Mouse (Mus musculus) embryonic facial prominence, embryonic 14.5 days (tissue): ENCODE results near the gene Gli2. TPM values are rescaled to one million over a fixed set of nuclear protein-coding genes. Genes with fewer than 3 reads are reported as not detected.
A peak's percentile ranks its signal among the peaks of the same experiment; 100 is the strongest.

Experiments
- ATAC-seq: fragments of 200-750 bp; cut with Nextera tagmentation; 2 replicates; pipeline ENCODE4 v1.8.0; 2017; ENCODE audit warnings: low read depth, moderate number of reproducible peaks, moderate TSS enrichment
- DNase-seq: peaks from one replicate; pipeline ENCODE4 v3.0.0-alpha.2; 2015; ENCODE audit warnings: low spot score
- H3K27ac ChIP-seq: fragments of 300-500 bp; sonication (generic); replicated peaks from 2 replicates; pipeline ENCODE4 v1.5.1; 2014; ENCODE audit warnings: low read depth, mild to moderate bottlenecking, low read length, moderate library complexity
- H3K27me3 ChIP-seq: fragments of 300-500 bp; sonication (generic); replicated peaks from 2 replicates; pipeline ENCODE4 v1.6.1; 2014; ENCODE audit warnings: low read length; ENCODE audit not compliant: control insufficient read depth, insufficient read depth
- H3K36me3 ChIP-seq: fragments of 300-500 bp; sonication (generic); 2 replicates; pipeline ENCODE4 v1.6.1; 2014; ENCODE audit warnings: low read length, mixed read lengths; ENCODE audit not compliant: control insufficient read depth, insufficient read depth
- H3K4me1 ChIP-seq: fragments of 300-500 bp; sonication (generic); 2 replicates; pipeline ENCODE4 v1.6.1; 2014; ENCODE audit warnings: antibody characterized with exemption, low read length; ENCODE audit not compliant: control insufficient read depth, insufficient read depth
- H3K4me2 ChIP-seq: fragments of 300-500 bp; sonication (generic); 2 replicates; pipeline ENCODE4 v1.6.1; 2014; ENCODE audit warnings: low read depth, mild to moderate bottlenecking, low read length, moderate library complexity, mixed read lengths
- H3K4me3 ChIP-seq: fragments of 300-500 bp; sonication (generic); 2 replicates; pipeline ENCODE4 v1.5.1; 2014; ENCODE audit warnings: low read depth, mild to moderate bottlenecking, low read length
- H3K9ac ChIP-seq: fragments of 300-500 bp; sonication (generic); 2 replicates; pipeline ENCODE4 v1.6.1; 2014; ENCODE audit warnings: low read depth, mild to moderate bottlenecking, low read length, moderate library complexity, mixed read lengths
- H3K9me3 ChIP-seq: fragments of 300-500 bp; sonication (generic); 2 replicates; pipeline ENCODE4 v1.6.1; 2016; ENCODE audit warnings: low read length; ENCODE audit not compliant: control insufficient read depth
- WGBS: fragments of 180-500 bp; shearing (Covaris S2); extraction: QIAGEN DNeasy Blood & Tissue Kit; methylation state at CpG from one replicate; pipeline ENCODE4 v1.1.7; 2014; 5-methylcytosine and 5-hydroxymethylcytosine counted together
- polyA plus RNA-seq: library from polyadenylated mRNA; unstranded; fragments of >200 nt; fragmentation: Nextera tagmentation; extraction: Ambion mirVana; gene quantifications from 2 replicates; pipeline ENCODE4 v1.2.1, GENCODE M21; 2014

Gene Gli2
- polyA plus RNA-seq, 1 experiment from 2014 or later: 15.1 TPM

- Histone ChIP-seq H3K27me3 (no peaks in the 10 kb centered on the region), H3K9ac (no peak overlapping the region), H3K4me1 (peaks cover 57% of the 10 kb centered on the region), H3K27ac (no peak overlapping the region), H3K4me3 (no peak overlapping the region), H3K4me2 (no peak overlapping the region), H3K9me3 (no peaks in the 10 kb centered on the region), H3K36me3 (no peaks in the 10 kb centered on the region)
- 39% methylated on average over 9 of the region's 9 CpGs for WGBS
- no peak for ATAC-seq
- no peak for DNase-seq
Observed at GRCm38 (mm10) chr1:118904909-118905308, 148.5 kb downstream of the Gli2 start.

GRCm38 (mm10) chr1:118904431-118904830, 149.0 kb downstream of the Gli2 start:
- DNase-seq: no peak
- Histone ChIP-seq H3K36me3 (no peaks in the 10 kb centered on the region), H3K9ac (no peak overlapping the region), H3K27me3 (no peaks in the 10 kb centered on the region), H3K27ac (peak overlapping the region; percentile 33; the same call in 1 of the 2 replicates), H3K9me3 (no peaks in the 10 kb centered on the region), H3K4me1 (peaks cover 54% of the 10 kb centered on the region), H3K4me2 (no peak overlapping the region), H3K4me3 (no peak overlapping the region)
- ATAC-seq: no peak
- 52% methylated on average over 3 of the region's 3 CpGs for WGBS

DNA sequence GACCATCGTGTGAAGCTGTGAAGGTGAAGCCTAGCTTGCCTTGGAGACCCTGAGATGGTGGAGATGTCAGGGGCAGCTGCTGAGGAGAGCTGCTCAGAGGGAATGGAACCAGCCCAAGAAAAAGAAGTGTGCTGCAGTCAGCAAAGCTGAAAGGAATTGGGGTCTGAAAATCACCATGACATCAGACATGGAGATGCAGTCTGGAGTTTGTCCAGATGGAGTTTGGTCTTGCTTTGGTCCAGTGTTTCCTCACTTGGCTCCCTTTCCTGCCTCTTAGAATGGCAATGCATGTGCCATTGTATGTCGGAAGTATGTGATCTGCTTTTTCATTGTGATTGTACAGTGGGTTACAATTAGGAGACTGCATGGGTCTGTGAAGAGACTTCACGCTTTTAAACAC, 149.7 kb downstream of the Gli2 start:
- 91% methylated on average over 3 of the region's 3 CpGs for WGBS
- no peak overlapping the region for H3K9ac ChIP-seq
- H3K4me3 ChIP-seq: no peak overlapping the region
- H3K27ac ChIP-seq: no peak overlapping the region
- H3K4me1 ChIP-seq: peaks cover 47% of the 10 kb centered on the region
- ATAC-seq: no peak
- H3K4me2 ChIP-seq: no peak overlapping the region
- H3K9me3 ChIP-seq: no peaks in the 10 kb centered on the region
- H3K36me3 ChIP-seq: no peaks in the 10 kb centered on the region
- no peak for DNase-seq
- no peaks in the 10 kb centered on the region for H3K27me3 ChIP-seq

DNA sequence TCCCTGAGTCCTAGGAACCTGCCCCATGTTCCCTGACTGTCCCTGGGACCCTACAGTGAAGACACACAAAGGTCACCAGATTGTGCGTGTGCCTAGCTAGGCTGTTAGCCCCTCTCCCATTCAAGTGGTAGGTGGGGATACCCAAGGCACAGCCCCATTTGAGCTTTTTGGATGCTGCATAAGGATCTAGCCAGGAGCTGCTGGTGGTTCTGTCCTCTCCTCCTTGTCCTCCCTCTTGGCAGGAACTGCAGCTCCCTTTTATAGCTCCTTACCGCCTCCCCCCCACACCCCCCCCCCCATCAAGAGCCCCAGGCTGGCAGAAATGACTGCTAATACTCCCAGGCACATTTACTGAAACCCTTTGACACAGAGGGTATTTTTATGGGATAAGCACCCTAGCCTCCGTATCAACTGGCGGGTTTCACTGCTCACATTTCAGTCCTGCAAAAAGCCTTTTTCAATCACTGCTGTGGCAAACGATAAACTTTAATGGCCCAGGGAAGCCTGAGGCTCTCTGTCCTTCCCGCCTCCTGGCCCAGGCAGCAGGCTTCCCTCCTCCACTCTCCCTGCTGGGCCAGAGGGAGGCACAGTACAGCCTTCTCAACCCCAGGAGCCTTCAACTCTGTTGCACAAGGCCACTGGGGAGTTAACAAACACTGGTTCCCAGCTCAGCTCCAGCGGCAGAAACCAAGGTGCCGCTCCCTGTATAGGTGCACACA, 151.4 kb downstream of the Gli2 start:
- no peaks in the 10 kb centered on the region for H3K27me3 ChIP-seq
- peaks cover 32% of the 10 kb centered on the region for H3K4me1 ChIP-seq
- no peak overlapping the region for H3K4me3 ChIP-seq
- 0 out of 2 replicates have a peak, but pooled peaks cover 4% of the 10 kb centered on the region for H3K36me3 ChIP-seq
- H3K27ac ChIP-seq: no peak overlapping the region
- no peaks in the 10 kb centered on the region for H3K9me3 ChIP-seq
- DNase-seq (no peak), ATAC-seq (peak; percentile 74)
- H3K9ac ChIP-seq: no peak overlapping the region
- WGBS: 44% methylated on average over 8 of the region's 8 CpGs
- no peak overlapping the region for H3K4me2 ChIP-seq

- no peak for ATAC-seq
- H3K4me1 ChIP-seq: peaks cover 25% of the 10 kb centered on the region; the same call in 1 of the 2 replicates
- H3K36me3 ChIP-seq: 0 out of 2 replicates have a peak, but pooled peaks cover 4% of the 10 kb centered on the region
- no peak overlapping the region for H3K4me3 ChIP-seq
- H3K27me3 ChIP-seq: no peaks in the 10 kb centered on the region
- H3K4me2 ChIP-seq: no peak overlapping the region
- H3K9ac ChIP-seq: no peak overlapping the region
- no peak overlapping the region for H3K27ac ChIP-seq
- 71% methylated on average over 3 of the region's 3 CpGs for WGBS
- no peaks in the 10 kb centered on the region for H3K9me3 ChIP-seq
- DNase-seq: no peak
Observed at GRCm38 (mm10) chr1:118898351-118898750, 155.1 kb downstream of the Gli2 start.

DNA sequence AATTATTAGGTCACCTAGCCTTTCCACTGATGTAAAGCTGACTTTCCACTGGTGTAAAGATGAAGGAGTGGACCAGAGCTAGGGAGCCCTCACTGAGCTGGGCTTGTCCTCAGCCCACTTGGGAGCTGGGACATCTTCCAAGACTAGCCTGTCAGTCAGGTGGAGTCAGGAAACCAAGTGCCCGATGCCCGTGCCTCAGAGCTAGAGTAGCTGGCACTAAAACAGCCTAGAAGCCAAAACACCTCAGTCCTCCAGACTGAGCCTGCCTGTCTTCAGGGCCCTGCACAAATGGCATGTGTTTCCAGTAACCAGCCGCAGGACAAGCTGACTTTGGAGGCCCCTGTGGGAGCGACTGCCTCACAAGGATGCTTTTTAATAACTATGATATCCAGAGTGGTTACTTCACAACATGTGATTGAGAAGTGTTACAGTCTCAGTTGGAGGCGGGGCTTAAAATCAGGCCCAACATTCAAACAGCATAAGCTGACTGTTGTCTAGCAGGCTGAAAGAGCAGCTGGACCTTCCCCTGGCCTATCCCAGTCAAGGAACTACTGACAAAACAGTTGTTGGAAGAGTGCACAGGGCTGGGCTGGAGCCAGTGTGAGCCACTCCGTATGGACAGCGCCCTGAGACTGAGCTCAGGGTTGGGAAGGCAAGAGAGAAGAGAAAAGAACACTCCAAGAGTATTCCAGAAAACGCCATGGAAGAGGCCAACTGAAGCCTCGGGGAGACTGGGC, 158.2 kb downstream of the Gli2 start:
- Histone ChIP-seq H3K4me3 (no peak overlapping the region), H3K36me3 (0 out of 2 replicates have a peak, but pooled peaks cover 4% of the 10 kb centered on the region), H3K4me2 (no peak overlapping the region), H3K9me3 (no peaks in the 10 kb centered on the region), H3K27ac (no peak overlapping the region; the same call in 1 of the 2 replicates), H3K27me3 (no peaks in the 10 kb centered on the region), H3K4me1 (peaks cover 46% of the 10 kb centered on the region), H3K9ac (no peak overlapping the region)
- ATAC-seq (peak; percentile 49), DNase-seq (peak; percentile 48)
- WGBS: 63% methylated on average over 9 of the region's 9 CpGs

DNA sequence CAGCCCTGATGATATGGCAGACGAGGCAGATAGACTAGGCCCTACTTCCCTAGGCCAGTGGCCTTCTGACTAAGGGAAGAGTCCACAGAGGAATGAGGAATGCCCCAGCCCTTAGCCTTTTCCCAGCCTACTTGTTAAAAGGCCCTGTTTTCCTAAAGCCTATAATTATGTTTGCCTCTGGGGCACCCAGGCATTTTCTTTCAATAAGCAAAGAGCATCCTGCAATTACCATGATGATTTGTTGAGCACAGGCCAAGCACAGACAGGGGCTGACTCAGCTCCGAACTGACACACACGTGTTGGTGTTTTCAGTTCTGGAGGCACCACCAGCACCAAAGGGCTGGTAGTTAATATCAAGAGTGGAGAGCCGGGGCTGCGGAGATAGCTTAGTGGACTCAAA, 162.0 kb downstream of the Gli2 start:
- WGBS: 39% methylated on average over 5 of the region's 5 CpGs
- DNase-seq: peak; percentile 82
- no peaks in the 10 kb centered on the region for H3K9me3 ChIP-seq
- H3K27ac ChIP-seq: 0 out of 2 replicates have a peak overlapping the region, but pooled peaks have one; percentile 45
- H3K36me3 ChIP-seq: peaks cover 12% of the 10 kb centered on the region
- H3K27me3 ChIP-seq: no peaks in the 10 kb centered on the region
- H3K4me3 ChIP-seq: no peak overlapping the region
- no peak overlapping the region for H3K9ac ChIP-seq
- ATAC-seq: peak; percentile 28; the same call in 1 of the 2 replicates
- H3K4me1 ChIP-seq: peaks cover 48% of the 10 kb centered on the region
- no peak overlapping the region for H3K4me2 ChIP-seq

GRCm38 (mm10) chr1:118890125-118890875, 163.1 kb downstream of the Gli2 start:
- Histone ChIP-seq H3K27ac (no peak overlapping the region), H3K4me3 (no peak overlapping the region), H3K9me3 (no peaks in the 10 kb centered on the region), H3K27me3 (no peaks in the 10 kb centered on the region), H3K9ac (no peak overlapping the region), H3K4me1 (peaks cover 42% of the 10 kb centered on the region), H3K36me3 (peaks cover 21% of the 10 kb centered on the region), H3K4me2 (no peak overlapping the region)
- 43% methylated on average over 14 of the region's 14 CpGs for WGBS
- ATAC-seq: 0 out of 2 replicates have a peak, but pooled peaks have one; percentile 30
- DNase-seq: no peak
